Mouse (Mus musculus) liver, adult (tissue): ENCODE results near the gene Peli1.

Source experiments
- GATA4 ChIP-seq: IDR thresholded peaks from 2 replicates; pipeline ENCODE4 v1.6.1; 2014; ENCODE audit warnings: mild to moderate bottlenecking, low read length; ENCODE audit not compliant: insufficient replicate concordance

Gene Peli1

DNA sequence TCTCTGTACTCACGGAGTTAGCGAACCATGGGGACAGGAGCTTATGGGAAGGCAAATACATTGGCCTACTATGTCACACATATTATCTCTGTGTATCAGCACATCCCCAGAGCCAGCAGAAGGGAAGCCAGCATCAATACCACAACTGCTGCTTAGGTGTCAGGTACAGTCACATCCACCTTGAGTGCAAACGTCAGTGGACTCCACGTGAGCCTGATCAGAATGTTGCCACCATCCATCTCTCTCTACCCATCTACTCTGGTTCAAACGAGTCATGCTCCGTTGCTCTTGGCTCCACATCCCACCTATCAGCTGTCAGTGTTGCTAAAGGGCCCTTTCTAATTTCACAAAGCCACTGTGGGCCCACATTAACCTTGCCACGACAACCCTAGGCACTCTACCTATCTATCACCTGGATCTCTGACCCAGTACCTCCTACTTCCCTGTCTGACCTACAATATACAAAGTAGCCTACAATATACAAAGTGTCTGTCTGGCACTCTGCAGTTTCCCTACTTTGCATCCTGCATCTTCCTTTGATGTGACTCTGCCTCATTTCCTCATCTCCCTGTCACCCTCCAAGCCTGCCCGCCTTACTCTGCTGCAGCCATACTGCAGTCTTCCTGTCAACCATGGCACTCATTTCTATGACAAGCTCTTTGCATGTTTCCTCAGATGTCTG is 73.4 kb downstream of the Peli1 start:
- TF ChIP-seq GATA4: no peak

DNA sequence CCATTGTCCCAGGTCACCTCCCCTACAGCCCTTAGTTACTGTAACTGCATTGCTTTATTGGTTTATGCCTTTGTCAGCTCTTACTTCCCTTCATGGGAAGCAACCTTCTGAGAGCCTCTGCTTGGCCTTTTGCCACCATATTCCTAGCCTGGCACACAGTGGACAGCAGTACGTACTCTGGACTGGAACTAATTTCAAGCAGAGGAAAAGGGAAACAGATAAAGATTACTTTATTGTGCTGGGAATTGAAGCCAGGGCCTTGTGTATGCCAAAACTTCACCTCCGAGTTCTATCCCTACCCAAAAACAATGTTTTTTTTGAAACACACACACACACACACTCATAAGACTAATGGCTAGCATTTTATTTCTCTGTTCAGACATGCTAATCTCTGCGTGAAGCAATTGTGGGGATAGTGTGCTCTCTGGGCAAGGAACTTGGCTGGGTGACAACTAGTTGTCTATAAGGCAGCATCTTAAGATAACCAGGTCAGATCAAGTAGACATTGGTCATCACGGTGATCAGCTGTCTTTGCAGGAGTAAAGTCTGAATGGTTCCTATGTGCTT is 74.0 kb downstream of the Peli1 start:
- TF ChIP-seq GATA4: no peak

DNA sequence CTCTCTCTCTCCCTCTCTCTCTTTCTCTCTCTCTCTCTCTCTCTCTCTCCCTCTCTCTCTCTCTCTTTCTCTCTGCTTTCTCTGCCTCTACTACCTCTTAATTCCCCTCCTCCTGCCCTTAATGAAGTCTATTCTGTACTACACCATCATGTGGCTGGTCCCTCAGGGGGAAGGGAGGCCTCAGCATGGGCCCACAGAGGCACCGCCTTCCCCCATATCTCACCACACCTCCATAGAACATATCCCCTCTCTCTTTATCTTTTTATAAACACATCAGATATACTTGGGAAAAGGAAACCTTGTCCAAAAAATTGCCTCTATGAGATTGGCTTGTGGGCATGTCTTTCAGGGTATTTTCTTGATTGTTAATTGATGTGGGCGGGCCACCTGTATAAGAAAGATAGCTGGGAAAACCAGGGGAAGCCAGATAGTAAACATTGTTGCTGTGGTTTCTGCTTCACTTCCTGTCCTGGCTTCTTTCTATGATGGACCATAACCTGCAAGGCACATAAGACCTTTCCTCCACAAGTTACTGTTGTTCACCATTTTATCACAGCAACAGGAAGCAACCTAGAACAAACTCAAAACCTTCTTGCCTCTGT is 75.5 kb downstream of the Peli1 start:
- no peak for TF ChIP-seq GATA4

DNA sequence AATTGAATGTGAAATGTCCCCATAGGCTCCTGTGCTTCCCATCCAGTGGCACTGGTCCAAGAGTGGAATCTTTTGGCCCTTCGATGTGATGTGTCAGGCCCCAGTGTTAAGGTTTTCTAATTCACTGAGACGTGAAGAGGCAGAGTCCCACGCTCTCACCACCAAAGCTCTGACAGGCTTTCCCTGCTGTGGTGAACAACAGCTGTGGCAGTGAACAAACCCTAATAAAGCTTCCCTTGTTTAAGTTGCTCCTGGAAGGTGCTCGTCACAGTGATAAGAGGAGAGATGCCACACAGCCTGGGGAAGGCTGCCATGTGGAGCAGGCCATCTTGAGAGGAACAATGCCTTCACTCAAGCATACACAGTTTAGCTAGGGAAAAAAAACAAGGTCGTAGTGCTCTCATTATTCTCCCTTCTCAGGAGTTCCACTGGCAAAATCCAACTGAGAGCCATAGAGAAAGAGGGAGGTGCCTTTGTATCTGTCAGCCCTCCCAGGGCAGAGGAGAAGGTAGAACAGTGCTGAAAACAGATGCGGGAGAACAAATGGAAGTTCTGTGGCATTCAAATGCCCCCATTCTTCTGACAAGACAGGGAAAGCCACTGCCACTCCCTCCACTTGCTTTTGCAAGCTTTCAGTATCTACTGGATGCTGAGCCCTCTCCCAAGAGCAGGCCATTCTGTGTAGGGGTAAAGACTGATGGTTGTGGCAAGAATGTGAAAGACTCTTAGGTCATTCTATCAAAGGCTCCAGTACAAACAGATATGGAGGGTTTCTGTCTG is 77.9 kb downstream of the Peli1 start:
- no peak for TF ChIP-seq GATA4

DNA sequence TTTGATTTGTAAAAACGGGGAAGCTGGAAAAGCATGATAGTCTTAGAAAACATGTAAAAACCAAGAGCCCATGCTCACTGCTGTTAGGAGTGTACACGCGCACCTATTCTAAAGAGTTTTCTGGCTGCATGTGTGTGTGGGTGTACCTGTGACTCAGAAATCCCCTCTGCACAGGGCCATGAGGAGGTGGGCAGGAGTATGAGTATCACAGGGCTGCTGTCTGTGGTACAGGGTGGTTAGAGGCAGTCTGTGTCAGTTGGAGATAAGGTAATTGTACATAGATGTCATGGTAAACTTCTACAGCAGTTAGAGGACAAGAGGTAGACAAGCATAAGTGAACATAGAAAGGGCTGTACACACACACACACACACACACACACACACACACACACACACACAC is 81.2 kb downstream of the Peli1 start:
- TF ChIP-seq GATA4: no peak

DNA sequence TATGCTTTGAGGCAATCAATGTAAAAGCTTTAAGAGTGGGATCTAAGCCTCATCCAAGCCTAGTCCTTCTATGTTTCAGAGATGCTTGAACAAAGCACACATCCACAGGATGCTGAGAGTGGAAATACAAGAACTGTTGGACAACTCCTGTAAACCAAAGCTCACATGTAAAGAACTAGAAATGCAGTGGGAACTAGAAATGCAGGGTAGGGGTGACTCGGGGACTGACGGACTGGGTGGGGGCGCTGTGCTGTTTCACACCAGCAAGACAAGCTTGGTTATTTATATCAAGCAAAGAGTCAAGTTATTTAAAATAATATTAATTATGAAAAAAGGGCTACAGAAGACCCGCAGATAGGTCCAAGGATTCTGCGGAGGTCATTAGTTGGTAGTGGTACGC is 82.8 kb downstream of the Peli1 start:
- TF ChIP-seq GATA4: no peak

DNA sequence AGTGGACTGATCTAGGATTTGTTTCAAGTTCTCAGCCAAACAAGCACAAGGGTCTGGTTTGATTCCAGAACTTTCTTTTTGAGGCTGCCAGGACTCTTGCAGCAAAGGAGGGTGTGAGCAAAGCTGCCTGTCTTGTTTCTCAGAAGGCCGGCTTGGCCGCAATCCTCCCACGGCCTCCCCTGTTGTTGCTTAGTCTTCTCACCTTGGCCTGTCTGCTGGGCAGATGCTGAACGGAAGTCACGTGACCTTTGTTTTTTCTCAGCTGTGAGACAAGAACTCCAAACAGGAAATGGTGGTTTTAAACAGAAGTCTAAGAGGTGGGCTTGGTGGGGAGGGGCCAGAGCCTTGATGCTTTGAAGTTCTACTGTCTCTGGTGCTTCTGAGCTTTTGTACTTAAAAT is 83.3 kb downstream of the Peli1 start:
- no peak for TF ChIP-seq GATA4

DNA sequence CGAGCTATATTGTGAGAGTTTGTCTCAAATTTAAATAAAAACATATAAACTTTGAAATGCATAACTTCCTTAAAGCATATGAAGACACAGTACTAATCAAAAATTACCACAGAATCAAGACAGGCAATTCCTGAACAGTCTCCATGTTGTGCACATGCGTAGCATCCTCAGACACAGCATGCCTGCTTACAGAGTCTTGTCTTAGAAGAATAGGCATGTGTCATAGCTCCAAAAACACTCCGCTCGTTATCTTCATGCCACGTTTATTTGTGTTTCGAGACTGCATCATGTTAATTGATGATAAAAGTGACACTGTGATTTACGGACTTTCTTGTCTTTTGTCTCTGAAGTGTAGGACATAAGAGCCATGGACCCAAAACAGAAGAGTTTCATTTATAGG is 84.0 kb downstream of the Peli1 start:
- TF ChIP-seq GATA4: no peak

DNA sequence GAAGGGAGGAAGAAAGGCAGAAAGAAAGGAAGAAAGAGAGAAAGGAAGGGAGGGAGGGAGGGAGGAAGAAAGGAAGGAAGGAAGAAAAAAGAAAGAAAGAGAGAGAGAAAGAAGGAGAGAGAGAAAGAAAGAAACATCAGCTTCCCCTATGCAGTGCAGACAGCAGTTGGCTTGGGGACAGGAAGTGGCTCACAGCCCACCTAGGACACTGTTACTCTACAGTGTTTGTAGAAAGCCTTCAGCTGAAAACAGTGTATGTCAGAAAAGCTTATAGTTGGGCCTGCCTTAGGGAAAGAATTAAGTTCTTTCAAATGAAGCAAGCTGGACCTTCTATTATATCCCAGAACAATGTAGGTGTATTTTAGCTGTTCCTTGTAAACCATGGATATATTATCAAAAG is 85.4 kb downstream of the Peli1 start:
- TF ChIP-seq GATA4: no peak

DNA sequence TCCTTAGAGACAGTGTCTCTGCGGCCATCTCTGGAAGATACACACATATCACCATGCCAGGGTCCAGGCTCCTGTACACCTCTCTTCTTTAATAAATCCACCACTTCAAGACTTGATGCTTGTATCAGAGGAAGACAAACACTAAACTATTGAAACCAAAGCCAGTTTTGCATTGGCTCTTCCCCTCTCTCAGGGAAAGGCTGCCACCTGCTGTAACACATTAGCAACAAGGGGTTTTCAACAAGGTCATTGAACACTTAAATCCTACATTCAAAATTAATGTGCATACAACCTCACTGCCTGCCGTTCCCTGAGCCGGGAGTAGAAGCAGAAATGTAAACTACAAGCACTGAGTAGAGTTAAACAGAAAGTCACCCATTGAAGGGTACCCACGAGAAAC is 87.3 kb downstream of the Peli1 start:
- no peak for TF ChIP-seq GATA4

DNA sequence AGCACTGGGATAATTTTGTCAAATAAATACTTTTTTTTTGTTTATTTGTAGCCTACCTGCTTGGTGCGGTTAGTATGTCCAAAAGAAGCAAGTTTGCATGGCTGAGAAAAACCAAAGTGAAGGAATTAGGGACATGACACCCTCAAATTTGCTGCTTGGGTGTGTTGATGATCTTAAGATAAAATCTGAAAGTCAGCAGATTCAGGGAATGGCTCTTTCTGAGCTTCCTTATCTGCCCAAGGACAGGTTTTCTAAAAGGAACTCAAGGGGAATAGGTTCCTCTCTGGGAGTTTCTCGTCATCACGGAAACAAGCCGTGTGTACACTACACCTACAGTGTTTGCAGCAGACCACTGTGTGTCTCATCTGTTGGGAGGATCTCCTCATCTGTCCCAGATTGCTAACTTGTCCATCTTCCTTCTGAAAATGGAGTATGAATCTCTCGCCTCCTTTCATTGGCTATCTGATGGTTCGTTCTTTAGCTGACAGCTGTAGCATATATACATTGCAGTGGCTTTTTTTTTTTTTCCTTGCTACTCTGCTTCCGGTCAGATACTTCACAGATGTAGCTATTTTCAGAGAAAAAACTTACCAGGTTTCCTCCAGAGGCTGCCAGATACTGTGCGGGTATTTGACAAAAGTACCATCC is 88.0 kb downstream of the Peli1 start:
- no peak for TF ChIP-seq GATA4

DNA sequence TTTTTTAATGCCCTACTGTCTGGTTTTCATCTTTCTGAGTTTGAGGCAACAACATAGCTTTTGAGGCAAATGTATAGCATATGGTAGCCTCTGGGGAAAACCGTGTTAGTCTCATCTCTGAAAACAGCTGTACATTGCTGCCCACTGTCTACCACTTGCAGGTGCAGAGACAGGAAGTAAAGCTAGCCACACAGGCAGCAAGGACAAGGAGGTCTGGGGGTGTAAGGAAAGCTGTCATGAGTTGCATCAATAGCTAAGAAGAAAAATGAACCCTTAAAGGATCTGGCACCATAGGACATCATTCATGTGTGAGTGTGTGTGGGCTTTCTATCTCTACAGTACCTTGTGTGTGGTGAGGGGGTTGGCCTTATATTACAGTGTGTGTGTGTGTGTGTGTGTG is 89.6 kb downstream of the Peli1 start:
- no peak for TF ChIP-seq GATA4

DNA sequence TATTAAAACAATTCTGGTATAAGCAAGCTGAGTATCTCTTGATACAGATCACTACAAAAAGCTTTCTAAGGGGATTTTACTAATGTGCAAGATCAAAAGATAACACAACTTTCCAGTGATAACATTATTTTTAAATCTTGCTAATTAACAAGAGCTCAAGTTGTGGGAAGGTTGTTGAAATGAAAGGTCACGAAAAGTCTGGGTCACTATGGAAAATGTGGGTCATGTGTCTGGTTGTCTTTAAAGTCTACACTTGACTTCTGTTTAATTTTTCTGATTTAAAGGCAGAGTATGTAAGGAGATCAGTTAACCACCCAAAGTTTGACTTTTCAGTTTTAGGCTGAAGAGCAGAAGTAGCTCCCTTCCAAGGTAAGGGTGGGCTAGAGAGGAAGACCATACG is 90.5 kb downstream of the Peli1 start:
- TF ChIP-seq GATA4: no peak

DNA sequence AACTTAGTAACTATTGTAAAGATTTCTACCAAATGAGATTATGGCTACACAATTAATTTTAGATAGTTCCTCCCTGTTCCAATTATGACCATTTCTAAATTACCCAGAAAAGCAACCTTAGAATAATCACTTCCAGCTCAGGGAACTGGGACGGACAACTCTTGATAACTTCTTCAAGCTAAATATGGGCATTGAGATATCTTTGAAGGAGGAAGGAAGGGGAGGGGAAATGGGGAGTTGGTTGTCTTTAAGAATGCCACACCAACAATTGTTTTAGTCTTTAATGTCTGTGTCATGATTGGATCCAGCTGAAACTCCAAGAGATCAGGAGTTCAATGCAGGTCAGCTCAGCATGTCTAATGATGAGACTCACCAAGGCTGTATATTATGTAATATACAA is 91.6 kb downstream of the Peli1 start:
- peak; percentile 33; the same call in 1 of the 2 replicates for TF ChIP-seq GATA4

DNA sequence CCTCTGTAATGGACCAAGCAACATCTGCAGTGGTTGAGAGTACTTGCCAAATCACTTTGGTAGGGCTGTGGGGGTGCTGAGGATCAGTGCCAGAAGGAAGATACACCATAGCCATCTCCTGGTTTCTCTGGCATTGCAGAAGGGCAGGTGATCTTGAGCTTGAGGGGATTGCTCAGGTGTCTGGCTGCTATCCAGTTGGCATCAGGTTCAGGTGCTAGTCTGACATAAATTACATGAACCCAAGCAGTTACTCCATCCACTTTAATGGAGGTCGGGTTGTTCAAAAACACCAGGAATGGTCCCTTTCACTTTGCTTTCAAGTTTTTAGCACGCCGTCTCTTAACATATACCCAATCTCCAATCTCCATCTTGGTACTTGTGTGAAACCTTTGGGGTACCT is 103.8 kb downstream of the Peli1 start:
- TF ChIP-seq GATA4: no peak
